10 mouse cellular contexts compared by ENCODE assay signal in genomic region chr6:128021106-128021930, GRCm38 (mm10).
DNase-seq lines count a peak whose midpoint lies in the region; ATAC-seq and TF ChIP-seq lines count a peak whose summit lies in the region.
"Had no signal": no experiment of that assay in that cellular context is flagged by ENCODE, and none has a peak within 500 bp of the region (broad histone marks: within the 10 kb centered on the region; RNA-seq: fewer than 3 reads in every experiment).

No protein-coding gene starts in this region.

- no peak for DNase-seq in heart, adult 8-10 months (ENCODE audit: low spot score)
- DNase-seq in embryonic facial prominence, embryonic 10.5 days (ENCODE audit: low spot score): peak; percentile 43
- no peak for DNase-seq in hindbrain, embryonic 11.5 days (ENCODE audit: low spot score)
- no peak for DNase-seq in midbrain, embryonic 14.5 days
- no peak for DNase-seq in c-Kit-positive CD71-positive TER-119-positive erythroid progenitor cells, embryonic 14.5 days (ENCODE audit: low spot score)
- DNase-seq in Muller cell, postnatal 12 days (ENCODE audit: inconsistent ontology term): no peak
- no peak for DNase-seq in layer of hippocampus, adult 2 months (ENCODE audit: low spot score in 2 of 2)
- DNase-seq: gastrocnemius, postnatal 10 days had no signal

- 38% methylated on average over 7 of the region's 10 CpGs for WGBS in heart, embryonic 12.5 days
- 19% methylated on average over 10 of the region's 10 CpGs for WGBS in embryonic facial prominence, embryonic 10.5 days
- 31% methylated on average over 8 of the region's 10 CpGs for WGBS in hindbrain, embryonic 11.5 days
- 26% methylated on average over 8 of the region's 10 CpGs for WGBS in midbrain, embryonic 14.5 days

- peak; percentile 33 for ATAC-seq in heart, embryonic 12.5 days (ENCODE audit: insufficient number of reproducible peaks, low FRiP score)
- ATAC-seq in hindbrain, embryonic 11.5 days (ENCODE audit: low FRiP score): peak; percentile 33; the same call in 1 of the 2 replicates
- ATAC-seq in midbrain, embryonic 14.5 days (ENCODE audit: low FRiP score, low TSS enrichment): peak; percentile 35

- no peak overlapping the region for H3K4me3 ChIP-seq in heart, embryonic 12.5 days
- H3K4me3 ChIP-seq in embryonic facial prominence, embryonic 10.5 days: peak overlapping the region; percentile 6; the same call in 1 of the 2 replicates
- no peak overlapping the region for H3K4me3 ChIP-seq in hindbrain, embryonic 11.5 days (ENCODE audit: low read depth, low read length)
- H3K4me3 ChIP-seq in midbrain, embryonic 14.5 days (replicated peaks; ENCODE audit: low read depth, low read length): no peak overlapping the region
- no peak overlapping the region for H3K4me3 ChIP-seq in layer of hippocampus, adult 2 months
- H3K4me3 ChIP-seq: left cerebral cortex, adult 2 months had no signal

- H3K4me1 ChIP-seq in heart, embryonic 12.5 days (replicated peaks): peaks cover 78% of the 10 kb centered on the region
- peaks cover 75% of the 10 kb centered on the region for H3K4me1 ChIP-seq in embryonic facial prominence, embryonic 10.5 days
- H3K4me1 ChIP-seq in hindbrain, embryonic 11.5 days (replicated peaks; ENCODE audit: control insufficient read depth, insufficient read depth, low read length): peaks cover 27% of the 10 kb centered on the region
- peaks cover 23% of the 10 kb centered on the region for H3K4me1 ChIP-seq in midbrain, embryonic 14.5 days (ENCODE audit: control insufficient read depth, insufficient read depth, low read length)

- no peak for TF ChIP-seq CTCF in layer of hippocampus, adult 2 months (conservative IDR thresholded peaks at IDR 0.05)

- H3K36me3 ChIP-seq in heart, embryonic 12.5 days: peaks cover 11% of the 10 kb centered on the region
- H3K36me3 ChIP-seq in embryonic facial prominence, embryonic 10.5 days (replicated peaks): peaks cover 14% of the 10 kb centered on the region; the same call in 1 of the 2 replicates
- no peaks in the 10 kb centered on the region for H3K36me3 ChIP-seq in hindbrain, embryonic 11.5 days (ENCODE audit: control insufficient read depth, insufficient read depth, low read length)
- no peaks in the 10 kb centered on the region for H3K36me3 ChIP-seq in midbrain, embryonic 14.5 days (ENCODE audit: control insufficient read depth, insufficient read depth, low read length)

- H3K9ac ChIP-seq in heart, embryonic 12.5 days: peak overlapping the region; percentile 56; the same call in 1 of the 2 replicates
- 0 out of 2 replicates have a peak overlapping the region, but pooled peaks have one; percentile 23 for H3K9ac ChIP-seq in hindbrain, embryonic 11.5 days (ENCODE audit: low read depth, low read length)
- H3K9ac ChIP-seq in midbrain, embryonic 14.5 days (replicated peaks; ENCODE audit: low read length): no peak overlapping the region; the same call in 1 of the 2 replicates

- H3K4me2 ChIP-seq in heart, embryonic 12.5 days: peak overlapping the region; percentile 12
- no peak overlapping the region for H3K4me2 ChIP-seq in hindbrain, embryonic 11.5 days (replicated peaks; ENCODE audit: low read depth, low read length)
- no peak overlapping the region for H3K4me2 ChIP-seq in midbrain, embryonic 14.5 days (ENCODE audit: low read length)

- H3K27me3 ChIP-seq in heart, embryonic 12.5 days (replicated peaks): no peaks in the 10 kb centered on the region
- 0 out of 2 replicates have a peak, but pooled peaks cover 3% of the 10 kb centered on the region for H3K27me3 ChIP-seq in embryonic facial prominence, embryonic 10.5 days (replicated peaks; ENCODE audit: low read depth, poor library complexity, severe bottlenecking)
- no peaks in the 10 kb centered on the region for H3K27me3 ChIP-seq in hindbrain, embryonic 11.5 days (ENCODE audit: control insufficient read depth, insufficient read depth, low read length)
- no peaks in the 10 kb centered on the region for H3K27me3 ChIP-seq in midbrain, embryonic 14.5 days (ENCODE audit: control insufficient read depth, insufficient read depth, low read length)

- peak overlapping the region; percentile 48 for H3K27ac ChIP-seq in heart, embryonic 12.5 days (ENCODE audit: poor library complexity, severe bottlenecking)
- H3K27ac ChIP-seq in embryonic facial prominence, embryonic 10.5 days (replicated peaks): peak overlapping the region; percentile 81
- peak overlapping the region; percentile 62 for H3K27ac ChIP-seq in hindbrain, embryonic 11.5 days (ENCODE audit: low read depth, low read length)
- H3K27ac ChIP-seq in midbrain, embryonic 14.5 days (replicated peaks; ENCODE audit: low read depth, low read length): 0 out of 2 replicates have a peak overlapping the region, but pooled peaks have one; percentile 33
- H3K27ac ChIP-seq in layer of hippocampus, adult 2 months: no peak overlapping the region
- H3K27ac ChIP-seq: left cerebral cortex, adult 2 months had no signal

- no peaks in the 10 kb centered on the region for H3K9me3 ChIP-seq in heart, embryonic 12.5 days (replicated peaks)
- H3K9me3 ChIP-seq in embryonic facial prominence, embryonic 10.5 days: no peaks in the 10 kb centered on the region
- no peaks in the 10 kb centered on the region for H3K9me3 ChIP-seq in hindbrain, embryonic 11.5 days (ENCODE audit: control insufficient read depth, low read length)
- no peaks in the 10 kb centered on the region for H3K9me3 ChIP-seq in midbrain, embryonic 14.5 days (ENCODE audit: control insufficient read depth, low read length)
